Mouse (Mus musculus): ENCODE measurements around the gene Gclc. TPM values are rescaled to one million over a fixed set of nuclear protein-coding genes. Genes with fewer than 3 reads are reported as not detected.

Gene Gclc
- polyA plus RNA-seq (2017; shearing (Covaris generic)) = 56.2 TPM

GRCm38 (mm10) chr9:77753853-77754727, at the start of gene Gclc:
TSS of gene Gclc (plus strand) at chr9:77754535.

Other genes starting within 250 kb of the Gclc start
- 13.1 TPM for gene Lrrc1, start 209.7 kb upstream of the Gclc start, polyA plus RNA-seq (2017; shearing (Covaris generic))
- gene Klhl31, start 118.0 kb upstream of the Gclc start, polyA plus RNA-seq (2017; shearing (Covaris generic)) = not detected
- 199 TPM for gene Elovl5, start 162.8 kb downstream of the Gclc start, polyA plus RNA-seq (2017; shearing (Covaris generic))

All from effector memory CD4-positive, alpha-beta T cell, adult 5 months (primary cell).